Mouse (Mus musculus) left cerebral cortex, postnatal 14 days (tissue): ENCODE results near the gene Dennd5b. TPM values are rescaled to one million over a fixed set of nuclear protein-coding genes. Genes with fewer than 3 reads are reported as not detected.
"Not testable (repeated sequence)": the region's sequence is repeated elsewhere in the genome, so short reads cannot be mapped to it uniquely, and the experiment has no call there.

ENCODE experiments used
- DNase-seq, 2 experiments: peaks; one replicate each; pipeline ENCODE4 v3.0.0; 2021 to 2022; ENCODE audit warnings: low spot score in 2 of 2, mixed read lengths in 1 of 2
- intact Hi-C: fragments of 180-260 bp; cut with DNase I; formaldehyde crosslinking; loops from one replicate; pipeline ENCODE4 v1.15.1; 2025
- total RNA-seq, 2 experiments: library from RNA; stranded (reverse); gene quantifications; 2 replicates each; pipeline ENCODE4 v1.2.3; 2021

Gene Dennd5b
- total RNA-seq, 2 experiments from 2014 or later = 52.9 to 59.1 TPM

DNA sequence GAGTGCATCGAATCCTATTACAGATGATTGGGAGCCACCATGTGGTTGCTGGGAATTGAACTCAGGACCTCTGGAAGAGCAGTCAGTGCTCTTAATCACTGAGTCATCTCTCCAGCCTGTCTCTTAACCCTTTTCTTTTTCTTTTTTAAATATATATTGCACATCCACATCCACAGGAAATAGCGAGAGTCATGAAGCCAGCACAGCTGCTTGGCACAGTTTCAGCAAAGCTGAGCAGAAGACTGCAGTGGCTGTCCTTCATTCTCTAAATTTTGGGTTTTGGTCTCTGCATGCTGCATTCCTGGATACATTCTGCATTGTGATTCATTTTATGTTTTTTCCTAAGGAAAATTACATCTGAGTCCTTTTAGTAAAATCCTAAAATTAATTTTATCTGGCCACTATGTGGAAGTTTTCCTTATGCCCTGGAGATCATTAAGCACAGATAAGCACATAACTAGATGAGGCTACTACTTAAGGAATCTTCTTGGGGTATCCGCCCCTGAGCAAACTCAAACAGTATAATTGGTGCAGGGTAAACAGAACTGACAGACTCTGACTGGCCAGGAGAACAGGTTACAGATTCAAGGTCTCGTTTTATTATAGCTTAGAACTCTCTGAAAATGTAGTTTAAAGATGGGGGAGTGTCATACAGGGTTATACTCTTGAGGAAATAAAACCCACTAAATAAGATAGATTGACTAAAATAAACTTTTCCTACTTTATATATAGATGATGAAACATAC is 50.3 kb downstream of the Dennd5b start:
- no peak for DNase-seq
- intact Hi-C loops = no loop called here

DNA sequence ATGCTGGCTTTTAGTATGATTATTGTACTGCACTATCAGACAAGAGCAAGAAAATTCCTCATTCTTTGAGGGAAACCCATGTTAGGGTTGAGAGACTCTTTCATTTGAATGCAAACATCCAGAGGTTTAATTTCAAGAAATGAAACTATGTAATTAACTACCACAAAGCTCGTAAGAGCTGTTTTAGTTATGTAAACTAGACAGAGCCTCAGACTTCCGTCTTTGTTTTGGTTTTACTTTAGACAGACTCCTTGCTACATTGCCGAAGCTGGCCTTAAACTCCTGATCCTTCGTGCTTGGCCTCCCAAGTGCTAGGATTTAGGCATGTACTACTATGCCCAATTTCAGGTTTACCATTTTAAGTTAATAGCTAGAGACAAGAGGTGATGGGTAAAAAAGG is 61.4 kb downstream of the Dennd5b start:
- no peak for DNase-seq
- intact Hi-C loops = no loop called here

DNA sequence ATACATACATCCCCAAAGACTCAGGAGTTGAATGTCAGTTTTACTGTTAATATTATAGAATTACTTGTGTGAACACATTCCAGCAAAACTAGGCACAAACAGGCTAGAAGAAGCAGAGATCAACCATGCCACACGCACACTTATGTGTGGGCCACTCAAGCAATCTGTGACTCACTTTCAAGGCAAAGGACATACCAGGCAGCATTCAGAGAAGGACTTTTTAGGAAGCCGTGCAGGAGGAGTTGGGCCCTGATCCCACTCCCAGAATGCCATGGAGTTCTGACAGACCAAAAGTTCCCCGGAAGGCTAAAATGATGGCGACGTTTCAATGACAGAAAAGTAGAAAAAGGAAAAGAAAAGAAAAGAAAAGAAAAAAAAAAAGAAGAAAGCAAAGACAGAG is 69.3 kb downstream of the Dennd5b start:
- intact Hi-C loops = no loop called here
- no peak for DNase-seq

DNA sequence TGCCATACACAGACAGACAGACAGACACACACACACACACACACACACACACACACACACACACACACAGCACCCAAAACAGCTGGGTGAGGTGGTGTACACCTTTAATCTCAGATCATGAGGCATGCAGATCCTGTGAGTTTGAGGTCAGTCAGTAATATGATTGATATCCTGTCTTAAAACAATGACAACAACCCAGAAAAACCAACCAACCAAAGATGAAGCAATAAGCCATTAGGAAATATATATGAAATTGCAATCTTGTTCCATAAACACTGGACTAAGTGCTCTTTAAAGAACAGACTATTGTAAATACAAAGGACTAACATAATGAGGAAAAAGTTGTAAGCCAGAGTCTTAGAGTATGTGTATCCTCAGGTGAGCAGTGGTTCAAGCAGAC is 70.1 kb downstream of the Dennd5b start:
- intact Hi-C loops = no loop called here
- no peak for DNase-seq

DNA sequence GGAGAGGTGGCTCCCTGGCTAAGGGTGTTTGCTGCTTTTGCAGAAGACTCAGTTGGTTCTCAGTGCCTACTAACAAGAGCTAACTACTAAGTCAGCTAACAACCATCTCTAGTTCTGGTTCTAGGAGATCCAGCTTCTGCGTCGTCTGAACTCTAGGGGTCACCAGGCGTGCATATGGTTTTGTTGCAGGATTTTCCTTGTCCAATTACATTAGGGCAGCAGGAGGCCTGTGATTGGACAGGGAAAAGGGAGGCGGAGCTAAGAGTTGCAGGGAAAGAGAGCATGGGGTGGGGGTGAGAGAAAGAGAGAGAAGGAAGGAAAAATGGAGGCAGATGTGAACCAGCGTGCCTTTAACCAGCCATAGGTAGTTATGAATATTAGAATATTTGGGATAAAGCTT is 83.0 kb downstream of the Dennd5b start:
- DNase-seq = no peak
- intact Hi-C loops = no loop called here

DNA sequence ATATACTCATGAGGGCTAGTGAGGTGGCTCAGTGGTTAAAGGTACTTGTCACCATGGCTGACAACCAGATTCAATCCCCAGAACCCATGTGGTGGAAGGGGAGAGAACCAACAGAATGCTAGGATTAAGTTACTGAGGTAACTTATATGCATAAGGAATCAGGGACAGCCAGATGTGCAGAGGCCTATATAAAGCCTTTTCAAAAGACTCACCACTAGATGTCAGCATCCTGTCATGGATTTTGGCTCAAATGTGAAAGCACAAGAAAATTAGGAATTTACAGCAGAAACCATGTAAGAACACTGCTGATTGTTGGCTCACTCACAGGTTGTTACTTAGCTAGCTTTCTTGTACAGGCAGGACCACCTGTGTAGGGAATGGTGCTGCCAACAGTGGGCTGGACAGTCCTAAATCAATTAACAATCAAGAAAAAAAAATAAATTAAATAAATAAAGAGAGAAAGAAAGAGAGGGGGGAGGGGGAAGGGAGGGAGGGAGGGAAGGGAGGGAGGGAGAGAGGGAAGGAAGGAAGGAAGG is 90.6 kb downstream of the Dennd5b start:
- DNase-seq = peak; percentile 22 to 59
- intact Hi-C loops = loop anchor here (2.0 kb wide), 1 partner anchor 108 kb away; no protein-coding TSS in a partner anchor

DNA sequence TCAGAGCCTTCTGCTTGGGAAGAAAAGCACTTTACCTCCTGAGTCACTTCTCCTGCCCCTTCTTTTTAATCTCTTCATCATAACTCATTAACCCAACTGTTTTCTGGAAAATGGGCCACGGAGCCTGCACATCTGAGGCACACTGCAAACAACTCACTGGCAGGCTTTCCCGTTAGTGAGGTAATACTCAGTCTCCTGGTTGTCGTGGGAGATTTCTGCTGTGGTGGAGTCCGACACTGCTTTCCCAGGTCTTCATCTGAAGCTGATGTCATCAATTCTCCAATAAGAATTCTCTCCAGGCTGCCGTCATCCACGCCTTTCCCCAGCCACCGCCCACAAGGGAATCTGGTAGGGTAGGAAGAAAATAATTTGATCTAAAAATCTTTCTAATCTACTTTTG is 96.5 kb downstream of the Dennd5b start:
- no peak for DNase-seq
- intact Hi-C loops = loop anchor here (10.0 kb wide), 1 partner anchor 200 kb away; no protein-coding TSS in a partner anchor

DNA sequence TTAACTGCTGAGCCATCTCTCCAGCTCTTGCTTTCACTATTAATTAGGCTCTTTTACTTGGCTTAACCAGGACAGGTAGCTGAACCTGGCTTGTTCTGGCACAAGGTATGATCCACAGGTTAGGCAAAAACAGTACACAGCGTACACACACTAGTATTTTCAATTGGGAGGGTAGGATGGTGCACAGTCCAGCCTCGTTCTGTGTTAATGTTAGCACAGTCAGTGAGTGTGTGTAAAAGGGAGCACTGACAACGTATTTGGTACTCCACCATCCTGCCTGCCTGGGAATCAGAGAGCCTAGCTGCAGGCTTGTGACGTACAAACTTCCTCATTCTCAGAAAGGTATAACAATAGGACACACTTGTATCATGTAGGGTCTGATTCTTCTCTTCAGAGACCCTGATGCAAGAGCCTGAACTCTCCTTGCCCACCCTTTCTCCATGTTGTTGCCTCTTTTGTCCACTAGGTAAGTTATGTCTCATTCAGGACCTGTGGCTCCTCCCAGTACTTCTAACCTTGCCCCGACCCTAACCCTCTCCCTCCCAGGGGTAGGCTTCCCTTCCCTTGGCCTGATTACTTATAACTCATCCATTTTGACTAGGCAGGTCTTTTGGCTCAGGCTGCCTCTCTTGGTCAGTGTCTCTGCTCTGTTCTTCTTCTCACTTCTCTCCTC is 107.0 kb downstream of the Dennd5b start:
- intact Hi-C loops = no loop called here

DNA sequence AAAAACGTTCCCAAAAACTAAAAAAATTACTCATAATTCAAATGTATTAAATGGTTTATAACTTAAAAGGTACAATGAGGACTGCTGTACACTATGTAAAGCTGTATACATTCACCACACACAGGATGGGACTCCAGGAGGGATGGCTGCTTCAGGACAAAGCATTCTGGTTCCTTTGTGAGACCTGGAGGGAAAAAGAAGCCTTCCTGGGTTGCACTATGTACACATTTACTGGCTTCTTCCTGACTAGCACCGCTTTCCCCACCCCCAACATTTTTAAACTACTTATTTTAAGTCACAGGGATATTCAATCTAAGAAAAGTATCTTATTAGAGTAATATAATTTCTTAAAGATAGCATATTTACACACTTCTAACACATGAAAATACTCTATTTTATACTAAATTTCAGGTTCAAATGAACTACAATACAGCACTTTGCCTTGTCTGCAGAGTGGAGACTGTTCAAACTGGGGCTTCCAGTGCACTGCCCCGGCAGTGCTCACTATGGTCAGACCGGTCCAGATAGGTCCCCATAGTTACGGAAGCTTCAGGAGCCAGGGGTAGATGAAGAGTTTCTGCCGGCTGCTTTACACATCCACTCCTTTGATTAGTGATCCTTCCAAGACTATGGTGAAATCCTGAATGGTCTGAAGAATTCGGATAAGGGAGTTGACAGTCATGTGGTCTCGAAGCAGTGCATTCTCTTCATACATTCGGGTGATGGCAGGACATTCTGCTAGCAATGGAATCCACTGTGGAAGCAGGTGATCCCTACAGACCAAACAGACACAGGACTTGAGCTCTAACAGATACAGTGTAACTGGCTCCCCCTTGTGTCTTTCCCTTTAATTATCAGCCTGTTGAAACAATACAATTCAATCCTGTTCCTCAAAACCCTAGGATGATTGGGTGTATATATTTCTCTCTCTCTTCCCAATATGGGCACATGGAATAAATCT is 108.1 kb downstream of the Dennd5b start:
- DNase-seq = peak; percentile 15 to 38
- intact Hi-C loops = no loop called here

More for the DNA sequence above, 107.0 kb downstream of the Dennd5b start:
- no peak for DNase-seq

DNA sequence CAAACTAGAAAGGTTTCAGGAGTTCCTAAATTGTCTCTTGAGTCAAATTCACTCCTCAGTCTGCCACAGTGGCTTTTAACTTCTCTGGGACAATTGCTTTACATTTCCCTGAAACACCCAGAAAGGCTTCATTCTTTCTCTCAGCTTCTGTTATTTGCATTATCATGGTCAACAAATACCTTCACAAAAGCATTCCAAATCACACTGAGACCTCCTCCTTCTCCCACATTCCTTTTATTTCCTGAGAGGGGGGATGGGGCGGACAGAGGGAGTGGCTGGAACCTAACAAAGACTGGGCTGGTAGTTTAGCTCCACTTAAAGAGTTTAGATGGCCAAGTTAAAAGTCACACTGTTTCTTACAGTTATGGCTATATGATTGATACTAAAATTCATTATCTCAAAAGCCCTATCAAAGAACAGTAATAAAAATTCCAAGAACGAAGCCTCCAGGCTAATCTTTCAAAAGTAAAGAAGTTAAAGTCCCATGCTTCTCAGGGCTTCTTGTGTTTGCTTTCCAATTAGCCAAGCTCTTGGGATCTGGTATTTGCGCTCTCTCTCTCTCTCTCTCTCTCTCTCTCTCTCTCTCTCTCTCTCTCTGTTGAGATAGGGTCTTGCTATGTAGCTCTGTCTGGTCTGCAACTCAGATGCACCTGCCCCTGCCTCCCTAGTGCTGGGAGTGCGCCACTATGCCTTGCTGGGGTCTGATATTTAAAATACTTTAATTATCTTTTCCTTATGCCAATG is 108.9 kb downstream of the Dennd5b start:
- intact Hi-C loops = no loop called here
- no peak for DNase-seq

DNA sequence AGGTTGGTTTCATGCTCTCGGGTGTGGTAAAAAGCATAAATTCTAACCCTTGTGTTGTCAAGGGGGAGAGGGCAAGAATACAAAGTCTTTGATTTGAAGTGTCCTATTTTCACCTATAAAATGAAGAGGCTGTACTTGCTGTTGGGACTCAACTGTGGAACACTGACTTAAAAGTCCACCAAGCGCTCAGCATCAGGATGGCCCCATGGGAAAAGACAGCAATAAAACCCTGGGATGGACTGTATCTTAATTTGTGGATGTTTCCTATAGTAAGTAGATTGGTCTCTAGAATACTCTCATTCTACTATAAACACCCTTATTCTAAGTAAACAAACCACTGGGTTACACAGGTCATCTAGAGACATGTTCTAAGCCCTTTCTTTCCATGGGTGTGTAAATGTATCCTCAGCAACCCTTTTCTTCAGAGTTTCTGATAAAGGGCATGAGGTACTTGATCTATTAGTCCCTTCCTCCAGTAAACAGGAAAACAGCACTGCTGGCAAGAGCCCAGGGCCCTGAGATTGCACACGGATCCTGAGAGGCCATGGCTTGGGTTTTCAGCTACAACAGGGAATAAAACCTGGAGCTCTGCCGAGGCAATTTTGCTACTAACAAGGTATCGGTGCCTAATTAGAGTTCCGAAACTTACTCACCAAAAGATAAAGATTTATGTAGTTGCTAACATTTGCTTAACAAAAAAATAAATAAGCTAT is 109.7 kb downstream of the Dennd5b start:
- DNase-seq = no peak
- intact Hi-C loops = no loop called here

DNA sequence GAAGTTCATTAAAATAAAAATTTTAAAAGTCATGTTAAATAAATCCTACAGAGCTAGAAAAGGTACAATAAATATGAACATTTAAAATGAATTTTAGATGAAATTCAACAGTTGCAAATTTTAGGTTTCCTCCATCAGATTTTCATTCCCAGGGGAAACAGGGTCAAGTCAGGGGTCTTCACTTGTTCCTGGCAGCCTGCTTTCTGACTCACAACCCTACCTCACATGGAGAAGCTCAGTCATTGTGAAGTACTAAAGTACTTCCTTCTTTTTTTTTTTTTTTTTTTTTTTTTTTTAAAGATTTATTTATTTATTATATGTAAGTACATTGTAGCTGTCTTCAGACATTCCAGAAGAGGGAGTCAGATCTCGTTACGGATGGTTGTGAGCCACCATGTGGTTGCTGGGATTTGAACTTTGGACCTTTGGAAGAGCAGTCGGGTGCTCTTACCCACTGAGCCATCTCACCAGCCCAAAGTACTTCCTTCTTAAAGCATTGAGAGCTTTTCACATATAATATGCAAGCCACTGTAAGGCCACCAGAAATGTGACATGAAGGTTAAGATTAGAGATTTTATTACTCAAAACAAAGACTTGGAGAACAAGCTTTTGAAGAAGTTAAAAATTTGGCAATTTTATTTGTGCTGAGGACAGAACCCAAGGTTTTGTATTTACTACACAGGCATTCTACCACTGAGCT is 111.5 kb downstream of the Dennd5b start:
- intact Hi-C loops, DNase-seq: not testable (repeated sequence)

DNA sequence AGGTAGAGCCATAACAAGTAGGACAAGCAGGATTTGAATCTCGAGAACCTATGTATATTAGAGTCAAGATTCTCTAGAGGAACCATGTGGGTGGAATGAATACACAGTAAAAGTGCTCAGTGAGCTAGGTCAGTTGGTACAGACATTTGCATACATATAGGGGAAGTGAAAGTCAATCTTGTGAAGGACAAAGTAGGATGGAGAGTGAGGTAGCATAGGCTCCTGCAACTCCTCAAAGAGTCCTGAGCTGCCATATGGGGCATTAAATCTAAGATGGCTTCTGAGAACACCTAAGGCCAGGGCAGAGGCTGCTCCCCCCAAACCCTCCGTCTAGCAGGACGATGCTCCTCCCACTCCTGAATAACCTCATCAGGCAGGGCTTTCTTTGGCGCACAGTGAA is 115.5 kb downstream of the Dennd5b start:
- intact Hi-C loops = no loop called here

DNA sequence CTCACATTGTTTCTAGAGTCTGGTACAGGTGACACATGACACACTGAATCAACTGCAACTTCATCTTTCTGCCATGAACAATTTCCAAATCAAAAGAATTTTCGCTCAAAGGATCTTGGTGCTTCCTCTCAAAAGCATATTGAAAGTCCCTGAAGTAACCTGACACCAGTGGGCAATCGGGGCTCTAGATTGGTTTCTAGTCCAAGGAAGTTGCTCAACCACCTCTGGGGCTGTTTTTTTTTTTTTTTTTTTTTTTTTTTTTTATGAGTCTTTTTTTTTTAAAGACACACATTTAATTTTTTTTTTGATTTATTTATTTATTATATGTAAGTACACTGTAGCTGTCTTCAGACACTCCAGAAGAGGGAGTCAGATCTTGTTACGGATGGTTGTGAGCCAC is 121.0 kb downstream of the Dennd5b start:
- no peak for DNase-seq
- intact Hi-C loops = no loop called here

More for the DNA sequence above, 115.5 kb downstream of the Dennd5b start:
- DNase-seq = no peak

DNA sequence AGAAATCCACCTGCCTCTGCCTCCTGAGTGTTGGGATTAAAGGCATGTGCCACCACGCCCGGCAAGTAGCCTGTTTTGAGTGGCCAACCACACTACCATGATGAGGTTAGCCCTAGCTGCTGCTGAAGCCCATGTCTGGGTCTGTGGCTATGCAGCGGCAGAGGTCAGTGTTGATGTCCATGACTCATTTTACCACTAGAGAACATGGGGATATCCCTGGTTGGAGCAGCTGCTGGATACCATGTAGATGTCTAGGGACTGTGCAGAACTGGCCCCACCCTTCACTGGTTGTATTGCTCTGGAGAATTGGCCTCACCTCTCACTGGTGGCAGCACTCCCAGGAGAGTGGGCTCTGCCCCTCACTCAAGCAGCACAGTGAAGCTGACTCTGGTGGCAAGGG is 126.4 kb downstream of the Dennd5b start:
- no peak for DNase-seq
- intact Hi-C loops = no loop called here

DNA sequence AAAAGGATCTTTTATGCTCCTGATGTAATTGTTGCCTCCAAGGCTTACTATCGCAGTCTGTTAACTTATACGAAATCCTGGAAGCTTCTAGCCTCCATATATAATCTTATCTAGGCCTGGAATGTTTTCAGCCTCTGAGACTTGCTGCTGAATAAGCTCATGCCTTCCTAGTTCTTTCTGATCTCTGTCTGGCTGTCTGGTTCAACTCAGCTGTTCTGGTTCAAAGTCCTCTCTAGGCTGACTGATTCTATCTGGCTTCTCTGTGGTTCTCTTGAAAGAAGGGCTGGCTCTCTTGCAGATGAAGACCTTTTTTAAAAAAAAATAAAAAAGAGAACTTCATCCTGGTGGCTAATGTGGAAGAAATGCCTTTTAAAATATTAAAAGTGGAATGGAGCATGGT is 128.6 kb downstream of the Dennd5b start:
- intact Hi-C loops = no loop called here
- DNase-seq = no peak

DNA sequence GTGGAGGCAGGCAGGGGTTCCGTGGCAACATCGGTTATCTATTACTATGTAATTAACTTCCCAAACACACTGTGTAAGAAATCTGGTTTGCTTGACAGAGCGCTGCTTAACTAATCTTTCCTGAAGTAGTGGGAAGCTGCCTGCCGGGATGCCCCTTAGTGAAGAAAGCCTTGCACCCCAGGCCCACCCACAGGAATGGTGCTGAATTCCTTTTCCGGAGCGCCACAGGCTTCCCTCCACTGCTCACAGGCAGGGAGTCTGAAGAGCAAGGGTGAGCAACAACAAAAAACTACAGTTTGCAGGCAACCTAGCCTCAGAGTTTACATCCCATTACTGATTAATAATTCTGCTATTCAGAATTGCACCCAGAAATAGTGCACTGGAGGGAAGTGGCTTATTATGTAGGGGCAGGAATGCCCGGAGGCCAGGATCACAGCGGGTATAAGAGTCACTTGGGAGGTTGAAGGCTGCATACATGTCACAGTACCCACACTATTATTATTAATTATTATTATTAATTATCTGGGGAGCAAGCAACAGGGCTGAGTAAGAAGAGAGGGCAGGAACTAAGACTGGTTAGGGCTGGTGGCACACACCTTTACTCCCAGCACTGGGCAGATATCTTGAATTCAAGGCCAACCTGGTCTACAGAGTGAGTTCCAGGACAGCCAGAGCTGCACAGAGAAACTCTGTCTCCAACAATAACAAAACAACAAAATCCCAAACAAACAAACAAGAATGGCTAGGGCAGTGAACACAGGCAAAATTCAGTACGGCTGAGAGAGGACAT is 129.2 kb downstream of the Dennd5b start:
- intact Hi-C loops = no loop called here

More for the DNA sequence above, 129.2 kb downstream of the Dennd5b start:
- DNase-seq = no peak
